Mouse (Mus musculus) heart, adult 2 months (tissue): ENCODE data around the gene Med21. TPM values are rescaled to one million over a fixed set of nuclear protein-coding genes. Genes with fewer than 3 reads are reported as not detected.

Source experiments
- DNase-seq, 2 experiments: peaks; one replicate each; pipeline ENCODE4 v3.0.0; 2021
- H3K27ac ChIP-seq: fragments of 200-600 bp; 2 replicates; pipeline ENCODE4 v1.8.1; 2022
- H3K27me3 ChIP-seq: fragments of 200-500 bp; 2 replicates; pipeline ENCODE4 v1.6.1; 2012; ENCODE audit warnings: mild to moderate bottlenecking, low read length, inconsistent platforms, mixed read lengths; ENCODE audit not compliant: control insufficient read depth, insufficient read depth
- H3K36me3 ChIP-seq: fragments of 200-500 bp; 2 replicates; pipeline ENCODE4 v1.6.1; 2012; ENCODE audit warnings: low read length, inconsistent platforms; ENCODE audit not compliant: control insufficient read depth, insufficient read depth
- H3K4me1 ChIP-seq: fragments of 200-500 bp; 2 replicates; pipeline ENCODE4 v1.6.1; 2011; ENCODE audit warnings: low read length; ENCODE audit not compliant: control insufficient read depth, insufficient read depth
- H3K4me3 ChIP-seq: fragments of 200-600 bp; 2 replicates; pipeline ENCODE4 v1.8.1; 2022
- H3K79me2 ChIP-seq: fragments of 200-500 bp; replicated peaks from 2 replicates; pipeline ENCODE4 v1.6.1; 2012; ENCODE audit warnings: mild to moderate bottlenecking, inconsistent platforms, low read length, moderate library complexity, mixed read lengths; ENCODE audit not compliant: control insufficient read depth, insufficient read depth
- H3K9ac ChIP-seq: fragments of 200-500 bp; 2 replicates; pipeline ENCODE4 v1.6.1; 2012; ENCODE audit warnings: low read depth, mild to moderate bottlenecking, control low read depth, inconsistent platforms, low read length, mixed read lengths
- CTCF ChIP-seq: fragments of 200-600 bp; IDR thresholded peaks from 2 replicates; pipeline ENCODE4 v1.8.1; 2022; ENCODE audit warnings: antibody characterized with exemption, mild to moderate bottlenecking, moderate library complexity
- EP300 ChIP-seq: fragments of 200-500 bp; IDR thresholded peaks from 2 replicates; pipeline ENCODE4 v1.6.1; 2011; ENCODE audit warnings: low read depth, low read length, control low read depth; ENCODE audit not compliant: insufficient read depth
- POLR2A ChIP-seq: fragments of 200-500 bp; IDR thresholded peaks from 2 replicates; pipeline ENCODE4 v1.6.1; 2011; ENCODE audit warnings: mild to moderate bottlenecking, low read depth, low read length, control low read depth; ENCODE audit not compliant: insufficient read depth
- WGBS: fragments of 180-500 bp; shearing (Covaris S2); methylation state at CpG from one replicate; pipeline ENCODE4 v1.1.7; 2018; 5-methylcytosine and 5-hydroxymethylcytosine counted together
- intact Hi-C: fragments of 180-260 bp; cut with DNase I; formaldehyde crosslinking; loops from one replicate; pipeline ENCODE4 v1.15.1; 2025
- polyA plus RNA-seq: library from polyadenylated mRNA; depleted of rRNA; stranded (reverse); fragments of >200 nt; gene quantifications from 2 replicates; pipeline ENCODE4 v1.2.3, GENCODE M21; 2012
- total RNA-seq, 2 experiments: library from RNA; stranded (reverse); gene quantifications; 2 replicates each; pipeline ENCODE4 v1.2.3; 2021

The Med21 gene
- total and polyA plus RNA-seq, 3 experiments, result 39.4 to 50.5 (median 43.0) TPM

DNA sequence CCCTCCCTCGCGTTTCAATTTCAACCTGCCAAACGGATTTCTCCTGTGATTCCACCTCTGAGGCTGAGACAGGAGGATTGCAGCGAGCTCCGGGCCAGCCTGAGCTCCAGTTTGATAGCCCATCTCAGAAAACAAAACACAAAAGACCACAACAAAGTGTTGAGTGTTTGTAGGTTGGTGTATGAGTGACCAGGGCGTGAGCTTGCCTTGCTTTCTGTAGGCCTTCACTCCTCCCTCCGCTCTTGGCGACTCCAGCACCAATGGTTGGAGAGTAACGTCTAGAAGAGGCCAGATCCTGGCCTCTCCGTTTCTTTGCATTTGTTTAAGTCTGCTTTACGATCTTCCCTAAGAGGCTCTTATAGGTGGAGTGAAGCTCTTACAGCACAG is 830 bp downstream of the Med21 start:
- H3K27me3 ChIP-seq, result no peaks in the 10 kb centered on the region
- H3K4me3 ChIP-seq, result peak overlapping the region; percentile 87
- intact Hi-C loops, result loop anchor here (2.0 to 5.0 kb wide), 2 partner anchors 66 to 79 kb away; partner anchors contain the start of genes Fgfr1op2, Ints13 and Stk38l
- TF ChIP-seq CTCF, result no peak
- TF ChIP-seq POLR2A, result no peak
- no peak for TF ChIP-seq EP300
- H3K79me2 ChIP-seq, result no peaks in the 10 kb centered on the region
- H3K36me3 ChIP-seq, result no peaks in the 10 kb centered on the region; the same call in 1 of the 2 replicates
- DNase-seq, result no peak
- peaks cover 3% of the 10 kb centered on the region for H3K4me1 ChIP-seq
- 13% methylated on average over 11 of the region's 11 CpGs for WGBS
- H3K27ac ChIP-seq, result peak overlapping the region; percentile 93
- H3K9ac ChIP-seq, result peak overlapping the region; percentile 83

DNA sequence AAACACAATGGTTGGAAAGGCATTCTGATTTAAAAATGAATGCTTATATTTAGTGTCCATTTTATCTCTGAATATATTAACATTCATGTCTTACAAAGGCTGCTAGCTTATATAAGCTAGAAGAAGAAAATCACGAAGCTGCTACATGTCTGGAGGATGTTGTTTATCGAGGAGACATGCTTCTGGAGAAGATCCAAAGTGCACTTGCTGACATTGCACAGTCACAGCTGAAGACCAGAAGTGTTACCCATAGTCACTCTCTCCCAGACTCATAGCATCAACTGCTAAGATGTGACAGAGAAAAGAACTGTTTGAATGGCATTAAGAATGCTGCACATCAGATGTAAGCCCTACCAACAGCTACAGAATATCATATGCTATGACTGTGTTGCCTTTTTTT is 7.7 kb downstream of the Med21 start:
- TF ChIP-seq POLR2A (no peak), CTCF (no peak)
- no peak overlapping the region for H3K9ac ChIP-seq
- H3K4me1 ChIP-seq, result no peaks in the 10 kb centered on the region
- H3K36me3 ChIP-seq, result no peaks in the 10 kb centered on the region
- no peaks in the 10 kb centered on the region for H3K27me3 ChIP-seq
- no peak overlapping the region for H3K4me3 ChIP-seq
- DNase-seq, result no peak
- H3K27ac ChIP-seq, result no peak overlapping the region
- intact Hi-C loops, result loop anchor here (10.0 kb wide), 1 partner anchor 345 kb away; no protein-coding TSS in a partner anchor
- WGBS, result 35% methylated on average over 2 of the region's 2 CpGs
- no peaks in the 10 kb centered on the region for H3K79me2 ChIP-seq

DNA sequence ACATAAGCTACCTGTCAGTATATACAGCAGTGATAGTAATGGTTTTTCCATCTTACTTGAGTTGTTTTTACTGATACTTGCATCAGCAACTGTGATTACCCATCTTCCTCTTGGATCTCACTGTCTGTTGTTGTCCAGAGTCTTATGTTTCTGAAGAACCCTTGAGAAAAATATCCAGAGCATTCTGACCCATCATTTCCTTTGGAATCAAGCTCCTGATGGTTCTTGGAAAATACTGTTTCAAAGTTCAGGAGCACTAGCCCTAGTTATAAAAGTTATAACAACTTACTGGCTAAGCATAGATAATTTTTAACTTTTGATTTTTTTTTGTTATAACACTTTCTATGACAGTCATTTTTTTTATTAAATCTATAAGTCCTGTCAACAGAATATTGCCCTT is 9.1 kb downstream of the Med21 start:
- Histone ChIP-seq H3K27ac (no peak overlapping the region), H3K4me3 (no peak overlapping the region), H3K4me1 (no peaks in the 10 kb centered on the region), H3K36me3 (no peaks in the 10 kb centered on the region), H3K27me3 (no peaks in the 10 kb centered on the region), H3K79me2 (no peaks in the 10 kb centered on the region), H3K9ac (no peak overlapping the region)
- no peak for DNase-seq
- intact Hi-C loops, result loop anchor here (10.0 kb wide), 1 partner anchor 343 kb away; no protein-coding TSS in a partner anchor
- TF ChIP-seq CTCF (no peak), EP300 (no peak), POLR2A (no peak)

DNA sequence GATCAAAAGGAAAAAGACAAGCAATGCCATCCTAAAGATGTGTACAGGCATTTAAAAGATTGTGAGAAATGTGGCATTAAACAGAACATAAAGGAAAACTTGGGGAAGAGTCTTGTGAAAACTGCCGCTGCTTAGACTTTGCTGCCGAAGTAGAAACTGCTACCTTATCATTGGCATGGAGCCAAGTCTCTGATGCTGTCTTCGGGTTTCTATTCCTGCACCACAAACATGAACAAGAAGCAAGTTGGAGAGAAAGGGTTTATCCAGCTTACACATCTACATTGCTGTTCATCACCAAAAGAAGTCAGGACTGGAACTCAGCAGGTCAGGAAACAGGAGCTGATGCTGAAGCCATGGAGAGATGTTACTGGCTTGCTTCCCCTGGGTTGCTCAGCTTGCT is 10.8 kb downstream of the Med21 start:
- 21% methylated on average over 3 of the region's 3 CpGs for WGBS
- Histone ChIP-seq H3K9ac (no peak overlapping the region), H3K79me2 (no peaks in the 10 kb centered on the region), H3K36me3 (no peaks in the 10 kb centered on the region), H3K27me3 (no peaks in the 10 kb centered on the region), H3K27ac (no peak overlapping the region), H3K4me1 (no peaks in the 10 kb centered on the region), H3K4me3 (no peak overlapping the region)
- no peak for TF ChIP-seq CTCF
- no peak for TF ChIP-seq POLR2A
- no peak for TF ChIP-seq EP300
- no peak for DNase-seq
- intact Hi-C loops, result loop anchor here (10.0 kb wide), 1 partner anchor 342 kb away; no protein-coding TSS in a partner anchor

DNA sequence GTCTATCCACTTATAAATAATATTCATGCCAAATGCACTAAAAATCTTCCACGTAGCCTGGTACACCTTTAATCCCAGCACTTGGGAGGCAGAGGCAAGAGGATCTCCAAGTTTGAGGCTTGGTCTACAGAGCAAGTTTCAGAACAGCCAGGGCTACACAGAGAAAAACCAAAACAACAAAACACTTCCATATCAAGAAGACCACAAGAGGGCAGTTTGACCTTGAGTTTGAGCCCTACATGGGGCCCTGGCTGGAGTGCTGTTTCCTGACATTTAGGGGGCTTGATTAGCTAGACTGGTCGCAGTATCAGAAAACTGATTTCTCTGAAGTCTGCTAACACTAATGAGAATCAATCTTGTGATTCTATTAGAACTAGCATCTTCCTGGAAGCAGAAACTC is 18.2 kb downstream of the Med21 start:
- Histone ChIP-seq H3K9ac (no peak overlapping the region), H3K36me3 (no peaks in the 10 kb centered on the region), H3K4me3 (no peak overlapping the region), H3K27ac (no peak overlapping the region), H3K79me2 (no peaks in the 10 kb centered on the region), H3K27me3 (no peaks in the 10 kb centered on the region), H3K4me1 (no peaks in the 10 kb centered on the region)
- no peak for DNase-seq
- TF ChIP-seq EP300 (no peak), CTCF (peak; percentile 72), POLR2A (no peak)
- intact Hi-C loops, result loop anchor here (1.0 to 2.0 kb wide), 2 partner anchors 26 to 65 kb away; no protein-coding TSS in a partner anchor
- WGBS, result 43% methylated on average over 2 of the region's 2 CpGs

DNA sequence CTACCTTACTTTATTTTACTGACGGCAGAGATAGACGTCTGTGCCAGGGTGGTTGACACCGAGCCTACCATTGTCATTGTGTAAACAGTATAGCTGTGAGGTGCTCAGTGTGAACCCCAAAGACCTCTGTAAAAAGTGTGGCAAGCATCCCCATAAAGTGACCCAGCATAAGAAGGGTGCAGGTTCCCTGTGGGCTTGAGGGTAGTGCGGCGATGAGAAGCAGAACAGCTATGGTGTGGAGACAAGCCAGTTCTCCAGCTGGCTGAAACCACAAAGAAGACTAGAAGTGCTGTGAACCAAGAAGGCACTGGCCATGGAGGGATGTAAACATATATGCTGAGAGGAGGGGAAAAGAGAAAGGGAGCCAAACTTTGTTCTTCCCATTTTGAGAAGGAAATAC is 19.3 kb downstream of the Med21 start:
- H3K27me3 ChIP-seq, result no peaks in the 10 kb centered on the region
- 84% methylated on average over 5 of the region's 5 CpGs for WGBS

More for the DNA sequence above, 19.3 kb downstream of the Med21 start:
- Histone ChIP-seq H3K79me2 (no peaks in the 10 kb centered on the region), H3K36me3 (no peaks in the 10 kb centered on the region), H3K9ac (no peak overlapping the region), H3K4me1 (no peaks in the 10 kb centered on the region), H3K4me3 (no peak overlapping the region), H3K27ac (no peak overlapping the region)
- intact Hi-C loops, result loop anchor here (1.0 to 2.0 kb wide), 2 partner anchors 25 to 101 kb away; no protein-coding TSS in a partner anchor
- no peak for TF ChIP-seq CTCF
- no peak for TF ChIP-seq EP300
- no peak for TF ChIP-seq POLR2A
- DNase-seq, result no peak
